Mouse (Mus musculus): ENCODE measurements at regions not wholly inside any gene's neighbourhood (a gene's known extent, or its start where the extent isn't known, plus 50 kb on each side); places are given as distances from the start of the nearest gene placed in this dataset.

DNA sequence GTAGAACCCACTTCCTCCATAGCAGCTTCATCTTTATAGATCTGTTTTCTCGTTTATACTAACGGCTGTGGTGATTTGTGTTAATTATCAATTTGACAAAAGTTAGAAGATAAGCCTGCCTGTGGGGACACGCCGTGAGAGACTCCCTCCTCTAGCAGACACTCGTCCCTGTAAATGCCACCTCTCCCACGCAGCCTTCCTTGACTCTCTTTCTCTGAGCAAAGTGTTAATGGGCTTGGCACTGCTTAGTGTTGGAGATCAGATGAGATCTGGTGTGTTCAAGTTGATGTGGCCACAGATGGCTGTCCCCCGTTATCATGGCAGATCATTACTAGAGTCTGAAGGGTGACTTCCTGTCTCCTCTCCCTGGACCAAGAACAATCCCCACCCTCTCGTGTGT lies 113.1 kb downstream of the Plxna1 start:
- Histone ChIP-seq H3K36me3 (no peaks in the 10 kb centered on the region), H3K9me3 (replicated peaks) (no peaks in the 10 kb centered on the region), H3K27me3 (replicated peaks) (no peaks in the 10 kb centered on the region), H3K27ac (no peak overlapping the region), H3K4me2 (no peak overlapping the region), H3K4me3 (no peak overlapping the region), H3K4me1 (no peaks in the 10 kb centered on the region), H3K9ac (no peak overlapping the region)
- WGBS (ENCODE audit: insufficient replicate concordance) = 54% methylated on average over 8 of the region's 8 CpGs
- ATAC-seq = no peak

- Histone ChIP-seq H3K4me2 (no peak overlapping the region), H3K4me1 (no peaks in the 10 kb centered on the region), H3K9me3 (replicated peaks) (no peaks in the 10 kb centered on the region), H3K27ac (no peak overlapping the region), H3K4me3 (no peak overlapping the region), H3K27me3 (replicated peaks) (no peaks in the 10 kb centered on the region), H3K9ac (no peak overlapping the region), H3K36me3 (no peaks in the 10 kb centered on the region)
- no peak for ATAC-seq
- WGBS (ENCODE audit: insufficient replicate concordance) = 62% methylated on average over 4 of the region's 4 CpGs
These were observed 110.8 kb downstream of the Plxna1 start for GRCm38 (mm10) chr6:89251641-89252040.

DNA sequence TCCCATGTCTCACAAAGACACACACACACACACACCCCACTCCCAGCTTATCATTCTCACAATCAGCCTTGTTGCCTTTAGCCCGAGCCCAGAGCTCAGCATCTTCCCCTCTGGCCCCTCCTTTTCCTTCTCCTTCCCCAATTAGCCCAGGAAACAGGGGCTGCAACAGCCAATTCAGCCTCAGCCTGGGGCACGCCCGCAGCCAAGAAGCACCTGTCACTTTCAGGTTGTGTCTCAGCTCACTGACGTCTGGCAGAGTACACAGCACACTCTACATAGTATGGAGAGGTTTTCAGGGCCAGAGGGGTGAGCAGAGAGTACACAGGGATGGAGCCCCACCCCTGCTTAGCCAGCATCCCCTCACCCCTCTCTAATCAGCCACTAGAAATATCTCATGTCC lies 106.4 kb downstream of the Plxna1 start:
- Histone ChIP-seq H3K27me3 (replicated peaks) (no peaks in the 10 kb centered on the region), H3K9me3 (replicated peaks) (no peaks in the 10 kb centered on the region), H3K4me2 (no peak overlapping the region), H3K4me1 (peaks cover 15% of the 10 kb centered on the region; the same call in 1 of the 2 replicates), H3K9ac (no peak overlapping the region), H3K36me3 (no peaks in the 10 kb centered on the region), H3K27ac (no peak overlapping the region), H3K4me3 (no peak overlapping the region)
- ATAC-seq = no peak
- WGBS (ENCODE audit: insufficient replicate concordance) = 24% methylated on average over 4 of the region's 4 CpGs

DNA sequence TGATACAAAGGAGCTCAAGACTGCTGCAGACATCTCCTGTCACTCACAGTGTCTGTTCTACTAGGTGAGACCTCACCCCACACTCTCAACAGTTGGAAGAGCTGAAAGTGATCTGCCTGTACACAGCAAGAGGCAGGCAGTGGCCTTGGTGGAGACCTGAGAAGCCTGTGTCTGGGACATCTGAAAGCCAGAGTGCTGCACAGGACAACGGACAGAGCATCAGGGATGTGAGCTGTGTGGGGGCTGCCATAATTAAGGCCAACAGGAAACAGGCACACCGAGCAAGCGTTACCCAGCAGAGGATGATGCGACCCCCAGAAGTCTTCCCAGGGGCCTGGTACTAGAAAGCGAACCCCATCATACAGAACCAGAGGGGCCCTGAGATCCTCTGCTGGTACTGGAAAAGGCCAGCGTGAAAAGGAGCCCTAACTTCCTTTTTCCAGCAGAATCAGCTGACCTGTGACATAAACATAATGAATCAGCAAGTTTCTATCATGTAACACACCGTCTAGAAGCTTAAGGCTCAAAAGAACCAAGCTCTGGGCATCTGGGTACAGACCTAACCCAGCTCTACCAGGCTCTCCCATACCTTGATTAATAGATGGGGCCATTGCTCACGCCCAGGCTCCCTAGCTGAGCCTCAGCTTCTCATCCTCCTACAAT lies 105.7 kb downstream of the Plxna1 start:
- 0 out of 2 replicates have a peak, but pooled peaks cover 3% of the 10 kb centered on the region for H3K27me3 ChIP-seq (replicated peaks)
- H3K36me3 ChIP-seq = no peaks in the 10 kb centered on the region
- H3K4me3 ChIP-seq = no peak overlapping the region
- 46% methylated on average over 8 of the region's 8 CpGs for WGBS (ENCODE audit: insufficient replicate concordance)
- peaks cover 15% of the 10 kb centered on the region; the same call in 1 of the 2 replicates for H3K4me1 ChIP-seq
- no peak overlapping the region for H3K27ac ChIP-seq
- no peak overlapping the region for H3K4me2 ChIP-seq
- no peaks in the 10 kb centered on the region for H3K9me3 ChIP-seq (replicated peaks)
- ATAC-seq = no peak
- H3K9ac ChIP-seq = no peak overlapping the region

DNA sequence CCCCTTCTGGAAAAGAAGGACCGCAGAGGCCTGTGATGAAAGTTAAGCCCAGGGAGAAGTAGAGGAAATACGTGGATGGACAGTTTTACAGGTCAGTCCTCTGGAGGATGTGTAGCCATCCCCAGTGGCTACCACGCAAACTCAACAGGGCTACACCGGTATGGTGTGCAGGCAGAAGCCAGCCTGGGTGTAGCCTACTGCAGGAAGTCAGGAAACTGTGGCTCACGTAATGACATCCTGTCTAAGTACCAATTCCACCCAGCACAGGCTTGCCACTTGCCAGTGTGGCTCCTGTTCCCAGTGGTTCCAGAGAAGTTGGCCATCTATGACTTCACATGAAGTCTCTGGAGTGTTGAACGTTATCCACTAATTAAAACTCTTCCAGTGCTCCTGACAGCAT lies 105.0 kb downstream of the Plxna1 start:
- H3K27me3 ChIP-seq (replicated peaks) = 0 out of 2 replicates have a peak, but pooled peaks cover 3% of the 10 kb centered on the region
- H3K4me2 ChIP-seq = no peak overlapping the region
- whole genome bisulfite sequencing (ENCODE audit: insufficient replicate concordance) = 53% methylated on average over 6 of the region's 6 CpGs
- H3K4me3 ChIP-seq = no peak overlapping the region
- ATAC-seq = no peak
- H3K9me3 ChIP-seq (replicated peaks) = no peaks in the 10 kb centered on the region
- no peak overlapping the region for H3K27ac ChIP-seq
- peaks cover 15% of the 10 kb centered on the region; the same call in 1 of the 2 replicates for H3K4me1 ChIP-seq
- no peak overlapping the region for H3K9ac ChIP-seq
- no peaks in the 10 kb centered on the region for H3K36me3 ChIP-seq

GRCm38 (mm10) chr6:89258140-89258539 lies 104.3 kb downstream of the Plxna1 start:
- Histone ChIP-seq H3K27me3 (replicated peaks) (0 out of 2 replicates have a peak, but pooled peaks cover 3% of the 10 kb centered on the region), H3K4me3 (no peak overlapping the region), H3K27ac (no peak overlapping the region), H3K4me1 (peaks cover 15% of the 10 kb centered on the region; the same call in 1 of the 2 replicates), H3K9me3 (replicated peaks) (no peaks in the 10 kb centered on the region), H3K36me3 (no peaks in the 10 kb centered on the region), H3K4me2 (no peak overlapping the region), H3K9ac (no peak overlapping the region)
- 38% methylated on average over 4 of the region's 4 CpGs for WGBS (ENCODE audit: insufficient replicate concordance)
- ATAC-seq = no peak

DNA sequence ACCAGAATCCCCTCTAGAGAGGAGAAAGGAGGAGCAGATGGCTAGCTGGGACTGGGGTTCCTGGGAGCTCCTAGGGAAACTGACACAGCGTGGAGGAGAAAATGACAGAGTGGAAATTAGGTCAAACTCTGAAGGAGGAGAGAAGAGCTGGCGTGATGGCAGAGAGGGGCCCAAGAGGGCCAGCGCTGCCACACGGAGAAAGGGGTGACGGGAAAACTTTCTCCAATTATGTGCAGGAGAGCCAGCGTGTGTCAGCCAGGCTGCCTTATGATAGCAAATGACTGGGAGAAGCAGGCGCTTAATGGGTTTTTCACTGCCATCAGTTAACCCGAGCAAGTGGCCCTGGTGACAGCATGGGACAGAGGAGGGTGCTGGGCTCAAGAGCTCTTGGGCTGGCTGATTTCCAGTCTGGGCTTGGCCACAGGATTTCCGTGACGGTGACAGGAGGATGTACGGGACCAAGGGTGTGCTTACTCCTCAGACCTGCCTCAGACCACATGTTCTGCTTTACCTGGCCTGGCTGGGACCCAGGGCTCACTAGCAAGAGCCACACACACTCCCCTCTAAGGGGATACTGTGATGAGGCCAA lies 102.9 kb downstream of the Plxna1 start:
- no peak for ATAC-seq
- Histone ChIP-seq H3K27ac (no peak overlapping the region), H3K36me3 (no peaks in the 10 kb centered on the region), H3K4me1 (peaks cover 15% of the 10 kb centered on the region; the same call in 1 of the 2 replicates), H3K4me3 (no peak overlapping the region), H3K9ac (no peak overlapping the region), H3K4me2 (no peak overlapping the region), H3K9me3 (replicated peaks) (no peaks in the 10 kb centered on the region), H3K27me3 (replicated peaks) (0 out of 2 replicates have a peak, but pooled peaks cover 3% of the 10 kb centered on the region)
- 67% methylated on average over 11 of the region's 11 CpGs for WGBS (ENCODE audit: insufficient replicate concordance)

- Histone ChIP-seq H3K4me1 (peaks cover 5% of the 10 kb centered on the region; the same call in 1 of the 2 replicates), H3K9ac (no peak overlapping the region), H3K4me3 (no peak overlapping the region), H3K27ac (no peak overlapping the region), H3K27me3 (replicated peaks) (0 out of 2 replicates have a peak, but pooled peaks cover 6% of the 10 kb centered on the region), H3K36me3 (no peaks in the 10 kb centered on the region), H3K9me3 (replicated peaks) (no peaks in the 10 kb centered on the region), H3K4me2 (no peak overlapping the region)
- 58% methylated on average over 4 of the region's 4 CpGs for WGBS (ENCODE audit: insufficient replicate concordance)
- ATAC-seq = no peak
These were observed 99.5 kb downstream of the Plxna1 start for GRCm38 (mm10) chr6:89262958-89263357.

GRCm38 (mm10) chr6:89265296-89265695 lies 97.1 kb downstream of the Plxna1 start:
- Histone ChIP-seq H3K36me3 (no peaks in the 10 kb centered on the region), H3K27ac (no peak overlapping the region), H3K4me3 (no peak overlapping the region), H3K9ac (no peak overlapping the region), H3K4me2 (no peak overlapping the region), H3K27me3 (replicated peaks) (peaks cover 9% of the 10 kb centered on the region; the same call in 1 of the 2 replicates), H3K9me3 (replicated peaks) (no peaks in the 10 kb centered on the region), H3K4me1 (no peaks in the 10 kb centered on the region)
- WGBS (ENCODE audit: insufficient replicate concordance) = 37% methylated on average over 3 of the region's 3 CpGs
- no peak for ATAC-seq
